Mouse (Mus musculus) ES-E14 (cell line): ENCODE measurements around the gene Wipf1. TPM values are rescaled to one million over a fixed set of nuclear protein-coding genes. Genes with fewer than 3 reads are reported as not detected.

Experiments used
- DNase-seq: peaks from one replicate; pipeline ENCODE4 v3.0.0-alpha.2; 2013; ENCODE audit warnings: low read depth, low spot score
- H3K27ac ChIP-seq: 2 replicates; pipeline ENCODE4 v1.5.1; 2012; ENCODE audit warnings: low read depth, mild to moderate bottlenecking, low read length, moderate library complexity, mixed read lengths; ENCODE audit not compliant: poor library complexity, insufficient read depth, severe bottlenecking
- H3K36me3 ChIP-seq: 2 replicates; pipeline ENCODE4 v1.6.1; 2012; ENCODE audit warnings: mild to moderate bottlenecking, low read length, moderate library complexity, mixed read lengths; ENCODE audit not compliant: control insufficient read depth, poor library complexity, insufficient read depth, severe bottlenecking
- H3K4me1 ChIP-seq, 2 experiments: fragments of 150-350 bp in 1 of 2; sonication (generic) in 1 of 2; 2 replicates each; pipeline ENCODE4 v1.6.1; 2012; ENCODE audit warnings: low read length in 2 of 2, mild to moderate bottlenecking in 1 of 2, mixed read lengths in 1 of 2; ENCODE audit not compliant: control insufficient read depth in 2 of 2, insufficient read depth in 2 of 2, poor library complexity in 1 of 2
- H3K4me3 ChIP-seq, 2 experiments: fragments of 150-350 bp in 1 of 2; sonication (generic) in 1 of 2; 2 replicates each; pipeline ENCODE4 v1.5.1; 2012; ENCODE audit warnings: low read length in 2 of 2, low read depth in 1 of 2, mild to moderate bottlenecking in 1 of 2, mixed read lengths in 1 of 2; ENCODE audit not compliant: insufficient read depth in 1 of 2, poor library complexity in 1 of 2, severe bottlenecking in 1 of 2
- H3K9ac ChIP-seq: 2 replicates; pipeline ENCODE4 v1.6.1; 2012; ENCODE audit warnings: low read depth, mild to moderate bottlenecking, low read length, mixed read lengths; ENCODE audit not compliant: poor library complexity, insufficient read depth, severe bottlenecking
- H3K9me3 ChIP-seq: fragments of 150-350 bp; sonication (generic); 2 replicates; pipeline ENCODE4 v1.6.1; 2012; ENCODE audit warnings: low read depth, mild to moderate bottlenecking, low read length; ENCODE audit not compliant: control insufficient read depth, insufficient read depth
- CHD2 ChIP-seq: IDR thresholded peaks from 2 replicates; pipeline ENCODE4 v1.6.1; 2014; ENCODE audit warnings: mild to moderate bottlenecking, low read depth, low read length, inconsistent platforms
- HCFC1 ChIP-seq: IDR thresholded peaks from 2 replicates; pipeline ENCODE4 v1.6.1; 2012; ENCODE audit warnings: low read length, inconsistent platforms, borderline replicate concordance; ENCODE audit not compliant: insufficient read depth
- MAFK ChIP-seq: IDR thresholded peaks from 2 replicates; pipeline ENCODE4 v1.6.1; 2014; ENCODE audit warnings: mild to moderate bottlenecking, low read depth, low read length, inconsistent platforms; ENCODE audit not compliant: insufficient read depth
- ZC3H11A ChIP-seq: IDR thresholded peaks from 2 replicates; pipeline ENCODE4 v1.6.1; 2012; ENCODE audit warnings: low read depth, mild to moderate bottlenecking, inconsistent platforms, low read length, borderline replicate concordance
- ZNF384 ChIP-seq: IDR thresholded peaks from 2 replicates; pipeline ENCODE4 v1.6.1; 2012; ENCODE audit warnings: low read depth, low read length, inconsistent platforms
- in situ Hi-C, 2 experiments: fragments of 600-800 bp; cut with MboI; formaldehyde crosslinking; loops; one replicate each; pipeline ENCODE4 v1.15.1; 2025; ENCODE audit warnings: low sequenced_read_pairs in 2 of 2, inconsistent platforms in 1 of 2; ENCODE audit not compliant: unreplicated experiment in 2 of 2
- total RNA-seq: library from RNA; depleted of rRNA; stranded (reverse); fragments of 300-350 nt; gene quantifications from 2 replicates; pipeline ENCODE4 v1.2.3, GENCODE M21; 2012

Wipf1 gene
- total RNA-seq, 1 experiment: 1.2 TPM

DNA sequence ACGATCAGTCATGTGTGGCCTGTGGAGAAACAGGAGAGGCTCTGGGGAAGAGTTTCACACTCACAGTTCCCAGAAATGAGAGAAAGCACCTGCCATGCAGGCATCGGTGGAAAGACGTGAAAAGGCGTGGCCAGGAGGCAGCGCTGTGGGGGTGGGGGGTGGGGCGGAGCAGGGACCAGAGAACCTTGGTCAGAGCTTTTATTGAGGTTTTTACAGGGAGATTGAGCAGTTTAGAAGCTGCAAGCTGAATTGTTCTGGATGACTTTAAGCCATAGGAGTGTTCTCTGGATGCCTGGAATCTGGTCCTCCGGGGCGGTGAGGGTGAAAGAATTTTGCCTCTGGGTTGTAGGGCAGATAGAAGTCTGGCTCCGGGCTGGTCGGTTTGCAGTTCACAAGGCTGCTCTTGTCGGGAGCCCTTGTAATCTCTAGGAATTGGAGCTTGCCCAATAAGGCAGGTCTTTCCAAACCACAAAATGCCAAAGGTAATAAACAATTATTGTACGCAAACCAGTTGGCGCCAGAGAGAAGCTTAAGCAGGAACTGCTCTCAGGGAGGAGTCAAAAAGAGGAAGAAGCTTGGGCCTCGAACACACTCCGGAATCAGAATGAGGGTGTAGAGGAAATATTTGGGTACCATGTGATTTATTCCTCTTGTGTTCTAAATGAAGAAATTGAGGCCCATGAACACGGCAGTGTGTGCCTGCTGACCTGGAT, 11.1 kb upstream of the Wipf1 start:
- Histone ChIP-seq H3K4me1 (peaks cover 3% of the 10 kb centered on the region in 2 experiments; a peak in 1 of 4 replicates), H3K36me3 (no peaks in the 10 kb centered on the region), H3K27ac (no peak overlapping the region), H3K9ac (no peak overlapping the region), H3K9me3 (no peaks in the 10 kb centered on the region), H3K4me3 (no peak overlapping the region)
- in situ Hi-C loops: no loop called here
- no peak for DNase-seq
- TF ChIP-seq ZNF384 (no peak), MAFK (no peak), ZC3H11A (no peak), HCFC1 (no peak), CHD2 (no peak)

DNA sequence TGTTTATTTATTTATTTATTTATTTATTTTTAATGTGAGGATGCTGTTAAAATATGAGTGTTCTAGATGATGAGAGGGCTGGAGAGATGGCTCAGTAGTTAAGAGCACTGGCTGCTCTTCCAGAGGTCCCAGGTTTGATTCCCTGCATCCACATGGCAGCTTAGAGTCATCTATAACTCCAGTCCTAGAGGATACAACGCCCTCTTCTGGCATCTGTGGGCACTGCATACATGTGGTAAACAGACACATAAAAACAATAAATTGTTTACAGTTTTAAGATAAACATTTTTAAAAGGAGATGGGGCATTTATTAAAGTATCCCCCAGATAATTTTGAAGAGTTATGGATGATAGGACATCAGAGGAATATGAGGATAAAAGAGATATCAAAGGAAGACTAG, 10.2 kb upstream of the Wipf1 start:
- Histone ChIP-seq H3K36me3 (no peaks in the 10 kb centered on the region), H3K9ac (no peak overlapping the region), H3K9me3 (no peaks in the 10 kb centered on the region), H3K4me3 (no peak overlapping the region), H3K4me1 (peaks cover 3% of the 10 kb centered on the region in 2 experiments; a peak in 1 of 4 replicates), H3K27ac (no peak overlapping the region)
- in situ Hi-C loops: no loop called here
- TF ChIP-seq HCFC1 (no peak), CHD2 (no peak), ZC3H11A (no peak), ZNF384 (no peak), MAFK (no peak)
- DNase-seq: no peak

DNA sequence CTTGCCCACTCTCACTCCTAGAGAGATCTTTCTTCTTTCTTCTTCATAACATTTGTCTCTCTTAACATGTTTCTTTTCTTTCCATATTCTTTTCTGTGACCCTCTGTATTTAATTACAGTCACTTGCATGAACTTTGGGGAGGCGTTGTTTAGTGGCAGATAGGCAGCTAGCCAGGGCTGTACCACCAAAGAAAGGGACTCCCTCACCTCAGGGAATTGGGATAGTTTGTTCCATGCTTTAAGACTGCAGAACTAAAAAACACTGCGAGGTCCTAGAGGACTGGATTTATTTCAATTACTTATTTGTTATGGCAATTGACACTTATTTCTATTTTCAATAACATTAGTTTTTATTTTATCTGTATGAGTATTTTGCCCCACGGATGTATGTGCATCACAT, 9.6 kb upstream of the Wipf1 start:
- Histone ChIP-seq H3K4me3 (no peak overlapping the region), H3K27ac (no peak overlapping the region), H3K36me3 (no peaks in the 10 kb centered on the region), H3K9me3 (no peaks in the 10 kb centered on the region), H3K4me1 (peaks cover 3% of the 10 kb centered on the region in 2 experiments; a peak in 1 of 4 replicates), H3K9ac (no peak overlapping the region)
- TF ChIP-seq ZC3H11A (no peak), MAFK (no peak), HCFC1 (no peak), CHD2 (no peak)
- in situ Hi-C loops: no loop called here
- DNase-seq: no peak

DNA sequence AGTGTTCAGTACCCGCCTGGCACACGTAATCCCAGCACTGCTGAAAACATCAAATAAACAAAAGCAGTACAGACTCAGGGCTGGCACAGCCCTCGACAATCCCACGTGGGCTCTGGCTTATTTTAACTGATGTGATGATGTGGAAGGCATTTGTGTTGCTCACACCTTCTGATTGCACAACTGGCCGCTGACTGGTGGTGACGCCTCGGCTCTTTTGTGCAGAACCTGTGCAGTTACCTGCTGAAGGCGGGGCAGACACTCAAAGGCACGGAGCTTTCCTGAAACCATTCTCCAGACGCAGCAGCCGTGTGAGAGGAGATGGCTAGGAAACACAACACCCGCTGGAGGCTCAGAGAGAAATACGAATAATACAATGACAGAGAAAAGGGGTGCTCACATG, 9.1 kb upstream of the Wipf1 start:
- no peak overlapping the region for H3K4me3 ChIP-seq
- H3K4me1 ChIP-seq: peaks cover 3% of the 10 kb centered on the region in 2 experiments; a peak in 1 of 4 replicates
- TF ChIP-seq ZNF384: no peak
- no peak for TF ChIP-seq ZC3H11A
- TF ChIP-seq CHD2: no peak
- TF ChIP-seq HCFC1: no peak
- TF ChIP-seq MAFK: no peak
- H3K9me3 ChIP-seq: no peaks in the 10 kb centered on the region
- H3K9ac ChIP-seq: no peak overlapping the region
- no peak overlapping the region for H3K27ac ChIP-seq
- H3K36me3 ChIP-seq: no peaks in the 10 kb centered on the region
- no peak for DNase-seq
- in situ Hi-C loops: no loop called here
